Mouse (Mus musculus): ENCODE results near the gene Slc22a23. TPM values are rescaled to one million over a fixed set of nuclear protein-coding genes. Genes with fewer than 3 reads are reported as not detected.
A peak's percentile ranks its signal among the peaks of the same experiment; 100 is the strongest.

The Slc22a23 gene
- polyA plus RNA-seq, 1 experiment from 2014 or later = 70.6 TPM

DNA sequence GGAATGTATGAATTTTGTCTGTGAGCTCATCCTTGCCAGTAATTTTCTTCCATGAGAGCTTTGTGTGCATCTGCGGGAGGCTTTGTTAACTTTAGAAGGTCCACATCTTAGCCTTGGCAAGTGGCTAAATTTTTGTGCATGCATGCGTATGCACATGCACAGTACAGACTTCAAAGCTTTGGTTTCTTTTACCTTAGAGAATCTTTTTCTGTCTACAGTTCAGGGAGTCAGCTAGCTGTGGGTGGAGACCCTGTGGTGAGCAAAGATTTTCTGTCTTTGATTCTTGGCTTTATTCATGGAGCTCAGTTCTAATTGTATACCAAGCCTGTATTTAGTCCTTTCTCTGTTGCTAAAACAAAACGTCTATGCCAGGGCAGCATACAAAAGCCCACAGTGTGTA lies 126.2 kb downstream of the Slc22a23 start:
- ChIA-PET POLR2A (interaction anchor here (0.6 kb wide), 1 partner anchor 319 kb away, joined by 3 read pairs; no protein-coding TSS in a partner anchor), CTCF (interaction anchor here (1.2 to 2.2 kb wide), 3 partner anchors 9 to 21 kb away, joined by 3 to 8 read pairs (median 3); no protein-coding TSS in a partner anchor)
- in situ Hi-C loops (cut with MboI; ENCODE audit: low pct_unique_long_range_greater_than_20kb) = no loop called here
- DNase-seq (ENCODE audit: low read depth, low spot score) (no peak), ATAC-seq (no peak)
- H3K27me3 ChIP-seq = no peaks in the 10 kb centered on the region
- no peak for TF ChIP-seq CTCF (IDR thresholded peaks at IDR 0.05)

DNA sequence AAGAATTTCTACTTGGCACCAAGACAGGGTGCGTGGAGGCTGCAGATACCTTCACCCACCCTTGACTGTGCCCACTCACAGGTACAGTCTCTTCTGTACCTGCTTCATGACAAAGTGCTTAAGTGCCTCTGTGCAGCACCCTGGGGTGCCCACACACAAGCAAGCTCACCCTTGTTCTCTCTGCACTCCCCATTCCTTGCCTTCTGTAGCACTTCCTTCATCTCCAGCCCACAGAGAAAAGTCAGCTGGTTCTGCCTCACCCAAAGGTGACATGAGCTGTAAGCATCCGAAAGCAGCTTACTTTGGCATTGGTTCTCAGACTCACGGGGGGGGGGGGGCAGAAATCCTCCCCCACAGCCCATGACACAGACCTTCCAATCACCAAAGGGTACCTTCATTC lies 130.1 kb downstream of the Slc22a23 start:
- TF ChIP-seq CTCF (IDR thresholded peaks at IDR 0.05) = no peak
- no peak for ATAC-seq
- ChIA-PET POLR2A (interaction anchor here (1.1 kb wide), 1 partner anchor 19 kb away, joined by 3 read pairs; no protein-coding TSS in a partner anchor), CTCF (no interaction called here)
- in situ Hi-C loops (cut with MboI; ENCODE audit: low pct_unique_long_range_greater_than_20kb) = no loop called here
- no peaks in the 10 kb centered on the region for H3K27me3 ChIP-seq
- no peak for DNase-seq (ENCODE audit: low read depth, low spot score)

DNA sequence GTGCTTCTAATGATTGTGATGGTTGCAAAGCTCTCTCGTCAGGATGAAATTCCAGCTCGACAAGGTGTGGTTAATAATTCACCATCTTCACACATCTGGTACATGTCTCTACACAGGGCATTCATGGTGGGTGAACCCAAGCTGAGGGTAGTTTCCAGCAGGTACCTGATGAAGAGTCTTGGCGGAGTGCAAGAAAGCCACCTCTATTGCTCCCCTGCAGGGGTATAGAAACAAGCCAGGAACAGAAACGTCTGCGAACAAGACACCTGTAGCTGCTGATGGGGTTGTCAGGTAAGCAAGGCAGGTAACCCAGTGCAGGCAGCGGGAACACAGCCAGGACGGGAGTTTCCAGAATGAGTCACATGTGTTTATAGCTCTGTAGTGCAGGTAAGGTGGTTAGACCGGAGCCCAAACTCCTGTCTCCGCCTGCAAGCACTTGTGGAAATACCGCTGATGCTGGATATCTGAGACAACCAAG lies 132.2 kb downstream of the Slc22a23 start:
- H3K27me3 ChIP-seq = no peaks in the 10 kb centered on the region
- ATAC-seq (no peak), DNase-seq (ENCODE audit: low read depth, low spot score) (no peak)
- CTCF ChIA-PET = interaction anchor here (1.2 kb wide), 1 partner anchor 21 kb away, joined by 4 read pairs; no protein-coding TSS in a partner anchor
- in situ Hi-C loops (cut with MboI; ENCODE audit: low pct_unique_long_range_greater_than_20kb) = no loop called here
- TF ChIP-seq CTCF (IDR thresholded peaks at IDR 0.05) = no peak
- POLR2A ChIA-PET = no interaction called here

DNA sequence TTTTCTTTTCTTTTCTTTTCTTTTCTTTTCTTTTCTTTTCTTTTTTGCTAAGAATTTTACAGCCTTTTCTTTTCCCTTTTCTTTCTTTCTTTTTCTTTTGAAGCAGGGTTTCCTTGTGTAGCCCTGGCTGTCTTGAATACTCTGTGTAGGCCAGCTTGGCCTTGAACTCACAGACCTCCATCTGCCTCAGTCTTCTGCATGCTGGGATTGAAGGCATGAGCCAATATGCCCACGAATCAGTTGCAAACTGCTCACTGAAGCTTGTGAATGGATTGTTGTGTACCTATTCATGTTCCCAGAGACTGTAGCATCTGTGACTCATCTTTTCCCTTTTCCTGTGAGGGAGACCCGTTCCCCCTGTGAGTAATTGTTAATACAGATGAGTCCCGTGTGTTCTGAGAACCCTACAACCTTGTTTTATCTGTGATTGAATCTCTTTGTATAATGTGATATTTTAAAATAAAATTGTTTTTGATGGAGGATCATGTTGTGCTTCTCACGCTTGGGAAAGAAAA lies 133.7 kb downstream of the Slc22a23 start:
- no peak for DNase-seq (ENCODE audit: low read depth, low spot score)
- no peaks in the 10 kb centered on the region for H3K27me3 ChIP-seq
- POLR2A ChIA-PET = no interaction called here
- CTCF ChIA-PET = no interaction called here
- ATAC-seq = no peak
- no peak for TF ChIP-seq CTCF (IDR thresholded peaks at IDR 0.05)
- in situ Hi-C loops (cut with MboI; ENCODE audit: low pct_unique_long_range_greater_than_20kb) = no loop called here

DNA sequence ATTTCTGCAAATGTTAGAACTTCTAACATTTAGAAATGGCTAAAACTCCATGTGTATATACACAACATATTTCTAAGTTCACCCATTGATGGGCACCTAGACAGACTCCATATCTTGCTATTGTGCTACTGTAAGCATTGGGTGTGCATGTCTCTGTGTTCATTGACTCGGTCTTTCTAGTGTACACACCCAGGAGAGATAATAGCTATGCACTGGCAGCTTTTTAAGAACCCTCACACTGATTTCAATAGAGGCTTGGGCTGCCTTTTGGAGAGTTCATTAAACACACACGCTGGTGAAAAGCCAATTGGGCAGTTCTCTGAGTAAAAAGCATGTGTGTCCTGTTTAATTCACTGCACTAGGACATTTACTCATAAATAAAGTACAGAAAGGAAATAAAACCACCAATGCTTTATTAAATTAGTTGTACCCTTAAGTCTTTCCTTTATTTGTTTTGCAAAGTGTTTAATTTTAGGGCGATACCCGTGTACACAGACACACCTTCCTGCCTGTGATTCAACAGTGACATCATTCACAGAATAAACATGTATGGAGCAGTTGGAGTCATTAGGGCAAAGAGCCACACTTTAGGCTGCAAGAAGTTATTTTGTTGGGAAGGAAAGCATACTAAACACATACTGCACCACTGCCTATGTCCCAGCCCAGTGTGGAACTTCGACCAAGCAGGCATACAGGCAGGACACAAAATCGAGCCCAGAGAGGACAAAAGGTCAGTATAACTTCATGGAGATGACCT lies 137.1 kb downstream of the Slc22a23 start:
- ChIA-PET POLR2A (interaction anchor here (1.5 kb wide), 1 partner anchor 12 kb away, joined by 4 read pairs; no protein-coding TSS in a partner anchor), CTCF (interaction anchor here (0.9 kb wide), 1 partner anchor 11 kb away, joined by 3 read pairs; no protein-coding TSS in a partner anchor)
- no peak for ATAC-seq
- H3K27me3 ChIP-seq = no peaks in the 10 kb centered on the region
- no peak for DNase-seq (ENCODE audit: low read depth, low spot score)
- TF ChIP-seq CTCF (IDR thresholded peaks at IDR 0.05) = no peak
- in situ Hi-C loops (cut with MboI; ENCODE audit: low pct_unique_long_range_greater_than_20kb) = no loop called here

DNA sequence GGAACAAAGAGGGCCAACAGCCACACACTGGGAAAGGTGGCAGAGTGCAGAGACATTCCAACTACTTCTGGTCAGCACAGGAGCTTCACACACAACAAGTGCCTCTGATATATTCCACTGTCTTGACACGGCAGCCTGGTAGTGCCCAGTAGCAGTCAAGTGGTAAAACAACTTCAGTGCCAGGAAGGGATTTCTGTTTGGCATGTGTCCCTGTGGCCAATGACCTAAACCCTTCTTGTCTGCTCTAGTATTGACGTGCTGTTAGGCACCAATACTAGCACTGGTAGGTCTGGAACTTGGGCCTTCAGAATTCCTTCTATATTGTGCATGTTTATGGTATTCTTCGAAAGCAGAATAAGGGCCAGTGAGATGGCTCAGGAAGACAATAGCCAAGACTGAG lies 139.8 kb downstream of the Slc22a23 start:
- in situ Hi-C loops (cut with MboI; ENCODE audit: low pct_unique_long_range_greater_than_20kb) = no loop called here
- DNase-seq (ENCODE audit: low read depth, low spot score) (no peak), ATAC-seq (no peak)
- no peak for TF ChIP-seq CTCF (IDR thresholded peaks at IDR 0.05)
- H3K27me3 ChIP-seq = no peaks in the 10 kb centered on the region
- POLR2A ChIA-PET = no interaction called here
- CTCF ChIA-PET = no interaction called here

DNA sequence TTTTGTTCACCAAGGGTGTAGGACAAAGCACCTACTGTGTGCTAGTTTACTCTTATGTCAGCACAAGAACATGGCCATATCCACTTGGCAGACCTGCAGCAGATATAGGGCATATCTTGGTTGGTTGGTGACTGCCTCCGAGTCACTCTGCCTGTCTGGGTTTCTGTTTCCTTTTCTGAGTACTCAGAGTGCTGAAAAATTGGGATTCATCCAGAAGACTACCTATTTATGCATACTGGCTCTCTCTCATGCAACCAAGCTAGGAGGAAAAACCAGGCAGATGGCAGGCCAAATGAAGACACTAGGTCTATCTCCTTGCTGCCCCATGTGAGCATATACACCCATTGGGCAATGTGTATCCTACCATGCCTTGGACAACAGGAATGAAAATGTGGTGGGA lies 149.3 kb downstream of the Slc22a23 start:
- in situ Hi-C loops (cut with MboI; ENCODE audit: low pct_unique_long_range_greater_than_20kb) = no loop called here
- no peak for ATAC-seq
- no peak for DNase-seq (ENCODE audit: low read depth, low spot score)
- ChIA-PET POLR2A (interaction anchor here (1.0 to 1.1 kb wide), 2 partner anchors 11 to 19 kb away, joined by 3 to 4 read pairs; no protein-coding TSS in a partner anchor), CTCF (no interaction called here)
- TF ChIP-seq CTCF (IDR thresholded peaks at IDR 0.05) = no peak
- no peaks in the 10 kb centered on the region for H3K27me3 ChIP-seq

DNA sequence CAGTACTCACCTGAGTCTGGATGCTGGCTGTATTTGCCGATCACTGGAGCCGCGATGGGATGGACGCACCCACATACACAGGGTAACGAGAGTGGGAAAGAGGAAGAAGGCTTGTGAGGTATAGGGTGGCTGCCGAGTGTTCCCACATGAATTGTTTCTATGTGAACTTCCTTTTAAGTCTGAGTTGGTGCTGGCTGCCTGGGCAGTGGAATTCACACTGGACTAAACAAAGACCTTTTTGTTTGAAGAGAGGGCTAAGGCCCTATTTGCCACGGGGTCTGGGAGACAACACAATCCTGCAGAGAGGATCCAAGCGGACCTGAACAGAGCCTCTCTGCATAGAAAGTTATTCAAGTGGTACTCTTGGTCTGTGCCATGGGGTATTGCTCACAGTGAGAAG lies 151.6 kb downstream of the Slc22a23 start:
- no peak for TF ChIP-seq CTCF (IDR thresholded peaks at IDR 0.05)
- H3K27me3 ChIP-seq = no peaks in the 10 kb centered on the region
- in situ Hi-C loops (cut with MboI; ENCODE audit: low pct_unique_long_range_greater_than_20kb) = no loop called here
- no peak for ATAC-seq
- ChIA-PET POLR2A (interaction anchor here (0.6 kb wide), 2 partner anchors 27 to 141 kb away, joined by 3 to 5 read pairs; no protein-coding TSS in a partner anchor), CTCF (interaction anchor here (0.9 to 1.4 kb wide), 2 partner anchors 149 to 654 kb away, joined by 3 to 5 read pairs; no protein-coding TSS in a partner anchor)
- DNase-seq (ENCODE audit: low read depth, low spot score) = no peak

DNA sequence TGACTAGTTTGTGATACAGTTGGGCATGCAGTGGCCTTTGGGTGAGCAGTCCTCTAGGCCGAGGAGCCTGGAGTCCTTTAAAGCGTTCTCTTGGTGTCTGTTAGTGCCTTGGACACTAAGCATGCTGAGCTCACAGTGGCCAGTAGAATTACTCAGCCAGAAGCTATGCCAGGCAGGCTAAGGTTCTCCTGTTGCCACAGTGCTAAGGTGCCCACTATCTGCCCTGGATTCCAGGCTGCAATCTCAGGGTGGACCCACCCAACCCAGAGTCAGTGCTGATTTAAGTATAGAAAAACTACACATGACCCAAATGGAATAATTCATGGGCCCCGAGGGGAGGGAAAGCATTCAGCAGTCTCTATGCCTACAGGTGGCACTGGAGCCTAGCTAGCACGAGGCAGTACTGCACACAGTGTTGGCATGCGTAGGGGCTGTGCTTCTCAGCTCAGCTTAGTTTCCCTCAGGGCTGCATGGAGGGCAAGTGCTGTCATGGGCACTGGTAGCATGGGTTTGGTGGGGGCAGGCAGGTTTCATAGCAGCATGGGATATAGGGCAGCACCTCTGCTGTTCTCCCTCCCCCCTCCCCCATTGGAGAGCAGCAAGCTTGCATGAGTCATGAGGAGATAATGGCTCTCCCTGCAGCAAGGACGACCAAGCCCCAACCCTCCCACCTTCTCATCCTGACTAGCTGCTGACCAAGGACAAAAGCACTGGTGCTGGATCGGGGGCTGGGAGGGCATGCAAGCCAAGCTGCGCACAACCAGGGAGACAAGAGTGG lies 152.4 kb downstream of the Slc22a23 start:
- ChIA-PET POLR2A (interaction anchor here (0.6 kb wide), 3 partner anchors 10 to 142 kb away, joined by 3 to 5 read pairs (median 3); no protein-coding TSS in a partner anchor), CTCF (interaction anchor here (0.9 to 1.5 kb wide), 4 partner anchors 20 to 655 kb away, joined by 3 to 5 read pairs (median 4); no protein-coding TSS in a partner anchor)
- no peaks in the 10 kb centered on the region for H3K27me3 ChIP-seq
- ATAC-seq (peak; percentile 59), DNase-seq (ENCODE audit: low read depth, low spot score) (no peak)
- in situ Hi-C loops (cut with MboI; ENCODE audit: low pct_unique_long_range_greater_than_20kb) = no loop called here
- TF ChIP-seq CTCF (IDR thresholded peaks at IDR 0.05) = no peak

DNA sequence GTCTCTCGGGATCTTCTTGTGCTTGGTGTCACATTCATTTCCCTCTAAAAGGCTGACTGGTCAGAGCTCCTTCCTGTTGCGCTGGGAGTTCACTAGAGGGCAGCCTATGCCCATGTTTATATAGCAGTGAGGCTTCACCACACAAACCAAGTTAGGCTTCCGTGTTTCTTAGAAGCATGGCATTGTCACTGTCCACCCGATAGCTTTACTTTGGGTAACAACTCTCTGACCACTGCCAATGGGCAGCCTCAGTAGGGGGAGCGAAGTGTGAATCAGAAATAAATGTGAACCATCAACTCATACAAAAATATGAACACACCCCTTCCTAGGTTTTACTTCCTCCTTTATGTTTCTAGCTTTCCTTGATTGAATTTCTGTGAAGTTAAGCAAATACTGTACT lies 157.4 kb downstream of the Slc22a23 start:
- in situ Hi-C loops (cut with MboI; ENCODE audit: low pct_unique_long_range_greater_than_20kb) = loop anchor here (5.0 kb wide), 2 partner anchors 445 to 680 kb away; no protein-coding TSS in a partner anchor
- peak; percentile 93 for TF ChIP-seq CTCF (IDR thresholded peaks at IDR 0.05)
- no peak for ATAC-seq
- POLR2A ChIA-PET = no interaction called here
- no peaks in the 10 kb centered on the region for H3K27me3 ChIP-seq
- DNase-seq (ENCODE audit: low read depth, low spot score) = no peak
- CTCF ChIA-PET = interaction anchor here (0.6 to 1.9 kb wide), 7 partner anchors 11 to 446 kb away, joined by 3 to 9 read pairs (median 3); no protein-coding TSS in a partner anchor
